Mouse (Mus musculus): Measurements from ENCODE around the gene Vmn2r83. TPM values are rescaled to one million over a fixed set of nuclear protein-coding genes. Genes with fewer than 3 reads are reported as not detected.

Vmn2r83 gene
- polyA plus RNA-seq, 1 experiment, result not detected

GRCm38 (mm10) chr10:79536461-79537080 lies 68.0 kb downstream of the Vmn2r83 start:
- DNase-seq (ENCODE audit: extremely low spot score in 1 of 2, low spot score in 1 of 2), result no peak

DNA sequence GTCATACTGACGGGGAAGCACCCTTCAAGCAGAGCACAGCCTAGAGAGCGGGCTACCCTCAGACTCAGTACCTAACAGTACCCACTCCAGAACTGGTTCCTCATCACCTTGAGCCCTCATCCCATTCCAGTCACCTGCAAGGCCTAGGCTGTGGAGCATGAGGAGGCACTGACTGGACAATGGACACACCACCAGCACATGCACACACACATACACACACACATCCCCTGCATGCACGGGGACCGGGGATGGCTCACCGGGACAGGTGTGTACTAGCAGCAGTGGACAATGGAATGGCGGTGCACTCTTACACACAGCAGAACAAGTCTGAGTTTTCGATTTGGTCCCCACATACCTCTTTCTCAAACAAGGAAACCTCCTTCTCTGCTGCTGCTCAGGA lies 68.7 kb downstream of the Vmn2r83 start:
- no peak for DNase-seq (ENCODE audit: extremely low spot score in 1 of 2, low spot score in 1 of 2)

DNA sequence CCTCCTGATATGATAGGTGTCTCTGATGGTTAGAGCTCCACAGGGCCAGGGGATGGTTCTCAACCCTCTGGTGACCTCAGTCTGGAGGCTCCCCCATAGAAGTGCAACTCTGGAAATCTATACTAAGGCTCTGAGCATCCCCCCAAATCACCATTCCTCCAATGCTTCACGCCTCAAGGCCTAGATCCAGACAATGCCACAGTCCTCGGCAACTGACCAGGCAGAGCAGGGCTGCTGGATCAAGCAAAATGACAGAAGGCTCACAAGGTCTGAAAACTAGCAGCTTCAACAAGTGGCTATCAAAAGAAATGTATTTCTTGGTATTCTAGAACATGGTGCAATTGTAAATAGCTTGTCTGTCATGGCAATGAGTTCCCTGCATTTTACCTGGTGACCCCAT lies 69.2 kb downstream of the Vmn2r83 start:
- no peak for DNase-seq (ENCODE audit: extremely low spot score in 1 of 2, low spot score in 1 of 2)

DNA sequence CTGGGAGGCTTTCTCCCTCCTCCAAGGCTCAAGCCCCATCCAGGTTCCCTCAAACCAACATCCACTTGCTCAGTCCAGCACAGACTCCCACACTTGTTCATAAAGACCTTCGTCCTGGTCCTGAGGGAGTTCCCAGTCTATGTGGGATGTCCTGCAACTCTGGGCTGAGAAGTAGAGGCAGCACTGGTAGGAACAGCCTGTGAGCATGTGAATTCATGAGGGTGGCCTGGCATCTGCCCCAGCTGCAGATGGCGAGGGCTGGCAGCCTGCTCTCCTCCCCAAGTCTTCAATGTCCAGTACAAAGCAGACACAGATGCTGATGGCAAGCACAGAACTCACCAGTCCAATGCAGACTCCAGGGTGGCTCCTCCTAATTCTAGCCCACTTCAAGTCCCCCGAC lies 69.8 kb downstream of the Vmn2r83 start:
- DNase-seq (ENCODE audit: extremely low spot score in 1 of 2, low spot score in 1 of 2), result no peak

- DNase-seq (ENCODE audit: extremely low spot score in 1 of 2, low spot score in 1 of 2), result no peak
These were observed 70.3 kb downstream of the Vmn2r83 start for GRCm38 (mm10) chr10:79538873-79539272.

DNA sequence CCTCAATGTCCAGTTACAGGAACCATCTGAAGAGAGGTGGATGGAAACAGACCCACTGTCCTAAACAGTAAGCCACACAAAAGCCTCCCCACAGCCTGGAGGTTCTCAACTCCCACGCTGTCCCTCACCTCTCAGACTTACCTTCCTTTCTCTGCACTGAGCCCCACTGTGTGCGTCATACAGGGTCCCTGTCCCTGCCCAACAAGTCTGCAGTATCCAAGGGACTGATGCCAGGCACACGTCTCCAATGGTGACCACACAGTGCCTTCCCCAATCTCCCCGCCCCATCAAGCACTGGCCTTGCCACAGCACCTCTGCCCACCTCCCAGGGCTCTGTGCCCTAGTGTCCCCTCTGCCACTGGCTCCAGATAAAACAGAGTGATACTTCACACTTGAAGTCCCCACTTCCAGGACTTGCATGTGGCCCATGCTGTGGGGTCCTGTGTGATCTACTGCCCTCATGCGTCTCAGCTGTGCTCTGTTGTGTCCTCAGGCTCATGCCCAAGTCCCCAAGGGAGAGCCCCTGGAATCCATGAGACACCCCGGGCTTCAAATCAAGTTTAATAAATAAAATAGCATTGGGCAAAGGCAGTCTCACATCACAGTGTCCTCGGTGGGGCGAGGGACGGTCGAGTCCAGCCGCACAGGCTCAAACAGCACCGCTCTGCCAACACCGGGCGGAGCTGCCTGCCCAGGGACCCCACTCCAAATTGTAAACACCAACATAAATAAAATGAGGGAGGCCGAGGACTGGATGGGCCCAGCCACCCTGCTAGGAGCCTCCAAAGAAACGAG lies 71.4 kb downstream of the Vmn2r83 start:
- no peak for DNase-seq (ENCODE audit: extremely low spot score in 1 of 2, low spot score in 1 of 2)

DNA sequence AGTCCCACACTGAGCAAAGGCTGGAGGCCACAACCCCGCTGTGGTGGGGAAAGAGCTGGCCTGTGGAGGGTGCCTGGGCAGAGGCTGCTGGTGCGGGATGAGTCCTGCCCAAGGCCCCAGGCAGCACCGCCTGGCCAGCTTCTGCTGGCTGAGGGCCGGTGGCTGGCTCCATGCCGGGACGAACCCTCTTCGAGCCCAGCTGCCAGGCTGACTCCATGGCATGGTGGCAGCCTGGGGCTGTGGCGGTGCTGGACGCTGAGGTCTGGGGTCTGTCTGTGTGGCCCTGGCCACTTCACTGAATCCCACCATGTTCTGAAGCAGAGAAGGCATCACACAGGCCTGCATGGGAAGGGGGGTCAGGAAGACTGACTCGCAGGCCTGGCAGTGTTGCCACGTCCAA lies 72.2 kb downstream of the Vmn2r83 start:
- no peak for DNase-seq (ENCODE audit: extremely low spot score in 1 of 2, low spot score in 1 of 2)

DNA sequence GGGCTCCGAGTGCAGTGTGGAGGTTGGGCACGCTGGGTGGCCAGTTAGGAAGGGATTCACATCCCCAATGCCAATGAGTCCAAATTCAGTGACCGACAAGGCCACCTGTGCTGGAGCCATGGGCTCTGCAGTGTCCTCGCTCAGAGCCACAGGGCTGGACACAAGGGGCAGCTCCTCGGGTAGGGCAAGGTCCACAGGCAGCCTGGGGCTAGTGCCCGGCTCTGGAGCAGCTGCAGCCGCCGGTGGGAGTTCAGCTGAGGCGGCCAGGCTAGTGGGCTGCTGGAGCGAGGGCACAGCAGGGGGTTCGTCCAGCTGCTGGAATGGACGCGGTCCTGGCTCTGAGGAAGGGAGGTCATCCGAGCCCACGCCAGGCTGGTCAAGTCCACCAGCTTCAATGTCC lies 73.0 kb downstream of the Vmn2r83 start:
- no peak for DNase-seq (ENCODE audit: extremely low spot score in 1 of 2, low spot score in 1 of 2)

- DNase-seq (ENCODE audit: extremely low spot score in 1 of 2, low spot score in 1 of 2), result no peak
These were observed 73.6 kb downstream of the Vmn2r83 start for GRCm38 (mm10) chr10:79542171-79542570.

Other genes starting within 250 kb of the Vmn2r83 start
- not detected in 2 replicates for gene Vmn2r81, start 221.0 kb upstream of the Vmn2r83 start, polyA plus RNA-seq (2012; rRNA removed)
- not detected in 2 replicates for gene Vmn2r82, start 112.2 kb upstream of the Vmn2r83 start, polyA plus RNA-seq (2012; rRNA removed)
- 2.6 and 3.5 TPM in 2 replicates for gene Plpp2, start 65.1 kb downstream of the Vmn2r83 start, polyA plus RNA-seq (2012; rRNA removed)
- gene Mier2, start 86.5 kb downstream of the Vmn2r83 start, polyA plus RNA-seq (2012; rRNA removed), result 84.8 and 89.0 TPM in 2 replicates
- 1.1 and 2.0 TPM in 2 replicates for gene Theg, start 118.6 kb downstream of the Vmn2r83 start, polyA plus RNA-seq (2012; rRNA removed)
- gene C2cd4c, start 145.3 kb downstream of the Vmn2r83 start, polyA plus RNA-seq (2012; rRNA removed), result 9.8 and 11.3 TPM in 2 replicates
- 54.1 and 63.1 TPM in 2 replicates for gene Shc2, start 169.2 kb downstream of the Vmn2r83 start, polyA plus RNA-seq (2012; rRNA removed)
- 0.22 and 0.25 TPM in 2 replicates for gene Odf3l2, start 177.0 kb downstream of the Vmn2r83 start, polyA plus RNA-seq (2012; rRNA removed)
- not detected in 2 replicates for gene Madcam1, start 195.8 kb downstream of the Vmn2r83 start, polyA plus RNA-seq (2012; rRNA removed)
- gene Tpgs1, start 200.6 kb downstream of the Vmn2r83 start, polyA plus RNA-seq (2012; rRNA removed), result 89.4 and 92.3 TPM in 2 replicates
- 96.3 and 111 TPM in 2 replicates for gene Cdc34, start 213.5 kb downstream of the Vmn2r83 start, polyA plus RNA-seq (2012; rRNA removed)
- 1.8 and 2.1 TPM in 2 replicates for gene Gzmm, start 220.3 kb downstream of the Vmn2r83 start, polyA plus RNA-seq (2012; rRNA removed)
- gene Bsg, start 235.8 kb downstream of the Vmn2r83 start, polyA plus RNA-seq (2012; rRNA removed), result 1,126 and 1,227 TPM in 2 replicates
- gene Hcn2, start 247.9 kb downstream of the Vmn2r83 start, polyA plus RNA-seq (2012; rRNA removed), result 119 and 124 TPM in 2 replicates

Measured in frontal cortex, adult 2 months (tissue).